Mouse (Mus musculus) G1E (cell line): ENCODE data around the gene C1s1. TPM values are rescaled to one million over a fixed set of nuclear protein-coding genes. Genes with fewer than 3 reads are reported as not detected.
"Not testable (repeated sequence)": the region's sequence is repeated elsewhere in the genome, so short reads cannot be mapped to it uniquely, and the experiment has no call there.

Source experiments
- ATAC-seq: 2 replicates; pipeline ENCODE4 v1.8.0; 2016; ENCODE audit warnings: mild to moderate bottlenecking; ENCODE audit not compliant: insufficient number of reproducible peaks, poor library complexity, low FRiP score, severe bottlenecking; ENCODE audit errors: extremely low read depth
- DNase-seq: peaks from one replicate; pipeline ENCODE4 v3.0.0; 2012; ENCODE audit warnings: low spot score
- H3K27me3 ChIP-seq: 2 replicates; pipeline ENCODE4 v1.6.1; 2012; ENCODE audit warnings: mild to moderate bottlenecking, low read length, inconsistent platforms; ENCODE audit not compliant: insufficient read depth
- H3K36me3 ChIP-seq: replicated peaks from 2 replicates; pipeline ENCODE3; 2012; ENCODE audit warnings: mild to moderate bottlenecking, inconsistent platforms
- H3K4me1 ChIP-seq: 2 replicates; pipeline ENCODE4 v1.6.1; 2012; ENCODE audit warnings: low read depth, low read length, inconsistent platforms, mixed read lengths; ENCODE audit not compliant: insufficient read depth
- H3K4me3 ChIP-seq: 2 replicates; pipeline ENCODE4 v1.5.1; 2012; ENCODE audit warnings: low read depth, mild to moderate bottlenecking, inconsistent platforms, low read length, moderate library complexity, mixed read lengths
- H3K9me3 ChIP-seq: replicated peaks from 2 replicates; pipeline ENCODE4 v1.6.1; 2012; ENCODE audit warnings: inconsistent platforms
- CTCF ChIP-seq: IDR thresholded peaks from 2 replicates; pipeline ENCODE4 v1.5.1; 2012; ENCODE audit warnings: low read depth, low read length, inconsistent platforms, mixed read lengths
- GATA1 ChIP-seq: IDR thresholded peaks from 2 replicates; pipeline ENCODE4 v1.6.1; 2012; ENCODE audit warnings: borderline replicate concordance, low read length, inconsistent platforms, mixed read lengths
- GATA2 ChIP-seq: IDR thresholded peaks from 2 replicates; pipeline ENCODE4 v1.6.1; 2012; ENCODE audit warnings: low read depth, low read length, inconsistent platforms, borderline replicate concordance
- POLR2AphosphoS5 ChIP-seq: IDR thresholded peaks from 2 replicates; pipeline ENCODE4 v1.6.1; 2012; ENCODE audit warnings: low read depth, low read length, inconsistent platforms; ENCODE audit not compliant: insufficient replicate concordance
- TAL1 ChIP-seq: conservative IDR thresholded peaks from 2 replicates; pipeline ENCODE4 v1.6.1; 2012; ENCODE audit warnings: low read depth, low read length, inconsistent platforms, mixed read lengths
- polyA plus RNA-seq: library from polyadenylated mRNA; stranded (reverse); fragments of >175 nt; gene quantifications from 2 replicates; pipeline ENCODE4 v1.2.3, GENCODE M21; 2012
- total RNA-seq, 2 experiments: library from RNA; stranded (forward) in 1 of 2; stranded (reverse) in 1 of 2; fragments of 200-1000 nt in 1 of 2; fragments of >200 nt in 1 of 2; fragmentation: Nextera tagmentation in 1 of 2; gene quantifications; 2 replicates each; pipeline ENCODE4 v1.2.3; 2014 to 2017

The C1s1 gene
- total and polyA plus RNA-seq, 3 experiments = 0.05 TPM; not detected in 2

DNA sequence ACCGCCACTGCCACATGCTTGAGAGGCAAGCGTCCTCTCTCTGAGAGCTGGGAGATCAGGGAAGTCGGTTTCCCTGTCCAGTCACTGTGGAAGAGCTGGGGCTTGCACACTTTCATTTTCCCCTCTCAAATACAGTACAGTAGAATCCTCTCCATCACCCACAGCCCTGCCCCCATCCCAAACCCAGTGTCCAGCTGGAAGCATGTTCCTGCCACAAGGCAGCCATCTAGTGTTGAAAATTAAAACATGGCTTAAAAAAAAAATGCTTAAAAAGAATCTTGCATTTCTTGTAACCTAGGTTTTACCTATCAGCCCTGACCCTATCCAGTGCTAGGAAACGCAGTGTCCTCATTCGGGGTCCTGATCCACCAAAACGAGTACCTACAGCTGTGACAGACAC, 2.3 kb upstream of the C1s1 start:
- TF ChIP-seq TAL1 = no peak
- no peak for TF ChIP-seq GATA1
- TF ChIP-seq GATA2 = no peak
- TF ChIP-seq POLR2AphosphoS5 = no peak
- TF ChIP-seq CTCF = no peak
- Histone ChIP-seq H3K27me3 (no peaks in the 10 kb centered on the region), H3K36me3 (no peaks in the 10 kb centered on the region), H3K4me1 (no peaks in the 10 kb centered on the region), H3K4me3 (no peak overlapping the region), H3K9me3 (no peaks in the 10 kb centered on the region)
- DNase-seq (no peak), ATAC-seq (no peak)

DNA sequence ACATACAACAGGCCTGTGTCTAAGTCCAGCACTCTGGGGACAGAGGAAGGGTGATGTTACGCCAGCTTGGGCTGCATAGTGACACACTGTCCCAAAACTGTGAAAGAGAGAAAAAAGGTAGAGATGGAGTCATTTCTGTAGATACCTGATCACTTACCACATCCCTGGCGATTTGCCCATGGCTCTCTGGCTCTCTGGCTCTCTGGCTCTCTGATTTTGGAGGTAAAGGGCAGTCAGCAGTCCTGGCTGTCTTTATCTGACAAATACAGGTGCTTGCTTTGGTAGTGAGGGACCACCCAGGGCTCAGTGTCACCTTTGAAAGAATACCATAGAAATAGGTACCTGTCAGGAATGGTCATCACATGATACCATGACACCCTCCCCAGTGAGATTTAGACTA, 983 bp downstream of the C1s1 start:
- DNase-seq = not testable (repeated sequence)

DNA sequence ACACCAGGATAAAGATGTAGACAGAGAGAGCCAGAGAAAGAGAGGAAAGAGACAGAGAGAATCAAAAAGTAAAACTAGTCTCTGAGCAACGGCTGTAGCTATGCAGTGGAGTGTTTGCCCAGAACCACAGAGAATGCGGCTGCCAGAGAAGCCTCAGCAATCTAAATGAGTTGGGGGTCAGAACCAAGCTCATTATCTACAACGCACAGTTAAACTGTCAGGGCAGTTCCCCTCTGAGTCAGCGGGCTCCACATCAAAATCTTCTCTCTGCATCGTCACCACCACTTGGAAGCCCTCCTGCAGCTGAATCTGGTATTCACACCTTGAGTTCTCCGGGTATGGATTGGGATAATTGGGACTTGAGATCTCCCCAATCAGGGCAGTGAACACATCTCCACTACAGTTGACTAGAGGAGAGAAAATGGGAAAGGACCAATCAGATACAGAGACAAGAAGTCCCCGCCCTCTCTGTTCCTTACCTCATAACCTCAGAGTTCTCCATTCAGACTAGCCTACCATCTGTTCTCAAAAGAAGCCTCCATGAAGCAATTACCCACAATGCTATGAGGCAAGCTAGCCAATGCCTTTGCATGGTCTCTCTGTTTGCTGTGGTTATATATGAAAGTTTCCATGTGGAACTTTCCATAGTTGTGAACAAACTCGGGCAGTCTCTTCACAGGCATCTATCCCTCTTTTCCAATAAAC, 5.9 kb downstream of the C1s1 start:
- H3K4me1 ChIP-seq, H3K4me3 ChIP-seq, H3K36me3 ChIP-seq, H3K27me3 ChIP-seq, H3K9me3 ChIP-seq, DNase-seq, ATAC-seq: not testable (repeated sequence)

More for the DNA sequence above, 983 bp downstream of the C1s1 start:
- H3K4me3 ChIP-seq, H3K27me3 ChIP-seq, H3K4me1 ChIP-seq, H3K9me3 ChIP-seq, ATAC-seq, H3K36me3 ChIP-seq: not testable (repeated sequence)

DNA sequence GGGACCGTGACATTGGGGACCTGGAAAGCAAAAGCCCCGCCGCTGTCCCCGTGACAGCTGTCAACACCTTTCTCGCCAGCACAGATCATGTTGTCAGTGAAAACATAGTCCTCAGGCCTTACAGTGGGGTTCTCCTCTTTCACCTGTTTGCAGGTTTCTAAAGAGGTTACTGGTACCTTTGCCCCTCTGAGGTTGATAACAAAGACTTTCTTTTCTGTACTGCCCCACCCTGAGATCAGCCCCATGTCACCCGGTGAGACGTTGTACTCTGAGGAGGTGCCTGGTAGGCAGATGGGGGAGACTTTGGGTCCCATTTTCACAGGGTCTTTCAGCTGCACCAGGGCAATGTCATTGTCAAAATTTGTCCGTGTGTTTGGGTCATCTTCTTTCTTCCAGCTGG, 11.1 kb downstream of the C1s1 start:
- no peak for ATAC-seq
- no peaks in the 10 kb centered on the region for H3K36me3 ChIP-seq
- TF ChIP-seq CTCF (no peak), GATA1 (no peak), TAL1 (no peak), POLR2AphosphoS5 (no peak), GATA2 (no peak)
- H3K4me1 ChIP-seq = no peaks in the 10 kb centered on the region
- H3K9me3 ChIP-seq = no peaks in the 10 kb centered on the region
- H3K27me3 ChIP-seq = no peaks in the 10 kb centered on the region
- DNase-seq = no peak
- no peak overlapping the region for H3K4me3 ChIP-seq

DNA sequence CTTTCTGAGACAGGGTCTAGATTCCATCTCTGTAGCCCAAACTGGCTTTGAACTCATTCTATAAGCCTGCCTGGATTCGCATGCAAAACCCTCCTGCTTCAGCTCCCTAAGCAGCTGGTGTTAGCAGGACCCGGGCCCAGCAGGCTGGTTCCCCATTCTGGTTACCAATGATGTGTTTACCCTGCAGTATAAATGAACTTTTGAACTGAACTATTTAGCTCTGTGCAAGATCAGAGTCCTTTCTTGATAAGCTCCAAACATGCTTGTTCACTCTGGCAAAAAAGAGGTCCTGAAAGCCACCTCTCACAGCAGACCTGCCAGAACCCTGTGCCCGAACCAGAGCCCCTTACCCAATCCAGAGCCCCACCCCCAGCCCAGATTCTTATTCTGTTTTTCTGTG, 14.3 kb downstream of the C1s1 start:
- no peak for TF ChIP-seq GATA2
- TF ChIP-seq GATA1 = no peak
- no peak for TF ChIP-seq TAL1
- TF ChIP-seq CTCF = no peak
- TF ChIP-seq POLR2AphosphoS5 = no peak
- ATAC-seq (no peak), DNase-seq (no peak)
- H3K4me3 ChIP-seq = no peak overlapping the region
- H3K9me3 ChIP-seq = no peaks in the 10 kb centered on the region
- no peaks in the 10 kb centered on the region for H3K36me3 ChIP-seq
- no peaks in the 10 kb centered on the region for H3K4me1 ChIP-seq
- H3K27me3 ChIP-seq = no peaks in the 10 kb centered on the region

DNA sequence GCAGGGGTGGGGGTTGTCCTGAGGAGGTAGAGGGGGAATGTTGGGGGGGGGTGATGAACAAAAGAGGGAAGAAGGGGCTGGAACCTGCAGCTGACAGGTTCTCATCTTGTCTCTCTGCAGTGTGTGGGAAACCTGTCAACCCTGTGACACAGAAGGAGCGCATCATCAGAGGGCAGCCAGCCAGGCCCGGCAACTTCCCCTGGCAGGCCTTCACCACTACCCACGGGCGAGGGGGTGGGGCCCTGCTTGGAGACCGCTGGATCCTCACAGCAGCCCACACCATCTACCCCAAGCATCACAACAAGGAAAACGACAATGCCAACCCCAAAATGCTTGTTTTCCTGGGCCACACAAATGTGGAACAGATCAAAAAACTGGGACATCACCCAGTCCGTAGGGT, 20.1 kb downstream of the C1s1 start:
- not testable (repeated sequence) for H3K4me3 ChIP-seq, H3K4me1 ChIP-seq, DNase-seq, H3K27me3 ChIP-seq, ATAC-seq, H3K9me3 ChIP-seq, H3K36me3 ChIP-seq

DNA sequence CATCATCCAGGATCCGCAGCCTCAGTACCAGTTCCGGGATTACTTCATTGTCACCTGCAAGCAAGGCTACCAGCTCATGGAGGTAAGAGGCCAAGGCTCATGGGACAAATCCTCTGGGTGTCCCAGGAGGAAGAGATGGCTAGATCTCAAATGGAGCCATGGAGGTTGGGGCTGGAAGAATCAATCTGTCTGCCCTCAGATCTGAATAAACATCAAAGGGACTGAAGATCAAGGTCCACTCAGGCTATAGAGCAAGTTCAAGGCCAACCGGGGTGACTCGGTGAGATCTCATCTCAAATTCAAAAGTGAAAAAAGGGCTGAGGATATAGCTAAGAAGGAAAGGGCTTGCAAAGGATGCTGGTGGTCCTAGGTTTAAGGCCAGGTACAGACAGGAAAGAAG, 24.4 kb downstream of the C1s1 start:
- H3K4me3 ChIP-seq, H3K4me1 ChIP-seq, ATAC-seq, DNase-seq, H3K9me3 ChIP-seq, H3K36me3 ChIP-seq, H3K27me3 ChIP-seq: not testable (repeated sequence)
